Mouse (Mus musculus): ENCODE results near the gene Tysnd1.

- TF ChIP-seq POLR2A (IDR thresholded peaks at IDR 0.05; ENCODE audit: borderline replicate concordance, insufficient read depth, low read length) (no peak), CTCF (IDR thresholded peaks at IDR 0.05; ENCODE audit: borderline replicate concordance, insufficient read depth, low read depth, low read length) (no peak)
Observed at GRCm38 (mm10) chr10:61669289-61669688, 26.0 kb upstream of the Tysnd1 start.
